Mouse (Mus musculus) frontal cortex, postnatal 36 days (tissue): ENCODE data around the gene Ccz1.
A peak's percentile ranks its signal among the peaks of the same experiment; 100 is the strongest.
"Not testable (repeated sequence)": the region's sequence is repeated elsewhere in the genome, so short reads cannot be mapped to it uniquely, and the experiment has no call there.

Experiments
- DNase-seq, 2 experiments: peaks; one replicate each; pipeline ENCODE4 v3.0.0; 2022; ENCODE audit warnings: low spot score in 2 of 2

The Ccz1 gene

GRCm38 (mm10) chr5:144014551-144015311, at the start of gene Ccz1:
Gene Ccz1, minus strand, starts transcription at chr5:144014877.
- peak; percentile 68 to 75 for DNase-seq

- DNase-seq: peak in 1 of 2 experiments; percentile 29
Measured at GRCm38 (mm10) chr5:144064093-144064492, 49.4 kb upstream of the Ccz1 start.

GRCm38 (mm10) chr5:144054340-144054739, 39.7 kb upstream of the Ccz1 start:
- DNase-seq: no peak

GRCm38 (mm10) chr5:144053450-144053849, 38.8 kb upstream of the Ccz1 start:
- DNase-seq: no peak

GRCm38 (mm10) chr5:144051268-144051667, 36.6 kb upstream of the Ccz1 start:
- DNase-seq: no peak

- peak in 1 of 2 experiments; percentile 55 for DNase-seq
Measured at GRCm38 (mm10) chr5:144049881-144050280, 35.2 kb upstream of the Ccz1 start.

- DNase-seq: peak; percentile 22 to 69
Measured at GRCm38 (mm10) chr5:144047324-144047723, 32.6 kb upstream of the Ccz1 start.

- peak; percentile 28 to 38 for DNase-seq
Measured at GRCm38 (mm10) chr5:144043166-144043565, 28.5 kb upstream of the Ccz1 start.

- DNase-seq: peak; percentile 76 to 78
Measured at GRCm38 (mm10) chr5:144040720-144041364, 26.2 kb upstream of the Ccz1 start.

GRCm38 (mm10) chr5:144039886-144040285, 25.2 kb upstream of the Ccz1 start:
- no peak for DNase-seq

- DNase-seq: no peak
Measured at GRCm38 (mm10) chr5:144039156-144039675, 24.5 kb upstream of the Ccz1 start.

- DNase-seq: peak in 1 of 2 experiments; percentile 30
Measured at GRCm38 (mm10) chr5:144036952-144037351, 22.3 kb upstream of the Ccz1 start.

- peak; percentile 38 to 53 for DNase-seq
Measured at GRCm38 (mm10) chr5:144034567-144034966, 19.9 kb upstream of the Ccz1 start.

- no peak for DNase-seq
Measured at GRCm38 (mm10) chr5:144032491-144032890, 17.8 kb upstream of the Ccz1 start.

GRCm38 (mm10) chr5:144026620-144027263, 12.1 kb upstream of the Ccz1 start, which contains the start of gene Ocm:
Gene Ocm, minus strand, starts transcription at chr5:144026670.
- DNase-seq: no peak

GRCm38 (mm10) chr5:144015845-144016244, 1.2 kb upstream of the Ccz1 start:
- DNase-seq: no peak

GRCm38 (mm10) chr5:144015312-144015650, 604 bp upstream of the Ccz1 start:
- no peak for DNase-seq

- DNase-seq: not testable (repeated sequence)
Measured at GRCm38 (mm10) chr5:144013366-144014134, 1.1 kb downstream of the Ccz1 start.

GRCm38 (mm10) chr5:144002461-144003192, 12.1 kb downstream of the Ccz1 start:
- no peak for DNase-seq

- DNase-seq: no peak
Measured at GRCm38 (mm10) chr5:143999409-143999808, 15.3 kb downstream of the Ccz1 start.
